Mouse (Mus musculus): ENCODE results near the gene Ap1s2. TPM values are rescaled to one million over a fixed set of nuclear protein-coding genes. Genes with fewer than 3 reads are reported as not detected.

The Ap1s2 gene
- 241 and 251 TPM in 2 replicates for polyA plus RNA-seq (2012; ENCODE audit: insufficient read depth, insufficient read length, missing spikeins)

DNA sequence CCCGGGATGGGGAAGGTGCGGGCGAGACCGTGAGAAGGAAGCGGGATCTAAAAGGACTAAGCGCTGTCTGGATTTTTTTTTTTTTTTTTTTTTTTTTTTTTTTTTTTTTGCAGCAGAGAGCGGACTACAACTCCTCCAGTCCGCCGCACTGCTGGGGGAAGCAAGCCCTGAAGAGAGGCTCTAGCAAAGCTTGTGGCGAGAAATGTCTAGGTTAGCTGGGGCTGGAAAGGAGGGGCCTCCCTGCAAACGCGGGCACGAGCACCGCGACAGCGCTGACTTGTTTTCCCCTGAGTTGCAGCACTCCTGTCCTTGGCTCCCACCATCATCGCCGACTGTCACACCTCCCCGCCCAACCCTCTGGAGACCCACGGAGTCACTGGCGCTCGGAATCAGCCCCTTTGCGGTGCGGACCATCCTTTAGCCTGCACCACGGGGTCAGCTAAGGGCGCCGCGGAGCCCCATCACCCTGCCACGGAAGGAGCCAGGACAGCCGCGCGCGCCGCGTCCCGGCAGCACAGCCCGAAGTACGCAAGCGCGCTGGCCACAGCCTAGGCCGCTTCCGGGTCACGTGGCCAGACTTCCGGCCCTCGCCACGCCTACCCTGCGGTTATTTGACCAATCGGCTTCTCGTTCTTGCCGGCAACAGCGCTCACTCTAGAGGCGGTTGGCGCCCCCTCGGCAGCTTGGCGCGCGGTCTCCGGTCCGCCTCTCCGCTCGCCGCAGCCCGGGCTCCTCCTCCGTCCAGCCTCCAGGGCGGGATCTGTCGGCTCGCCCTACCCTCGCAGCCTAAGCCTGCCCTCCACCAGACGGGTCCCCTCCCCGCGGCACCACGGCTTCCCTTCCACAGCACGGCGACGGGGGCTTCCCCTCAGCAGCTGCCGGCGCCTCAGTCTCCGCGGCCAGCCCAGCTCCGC is at the start of gene Ap1s2:
Gene Ap1s2 (plus strand): TSS at position 681 of the 914 bp plus-strand sequence.
- Histone ChIP-seq H3K4me1 (ENCODE audit: control insufficient read depth, insufficient read depth, low read length) (no peaks in the 10 kb centered on the region; the same call in 1 of the 2 replicates), H3K4me3 (ENCODE audit: insufficient read depth, low read length) (peak within 1 kb of the TSS; percentile 73), H3K27ac (ENCODE audit: insufficient read depth, low read depth, low read length) (peak within 1 kb of the TSS; percentile 72)
- no peak for TF ChIP-seq CTCF (IDR thresholded peaks at IDR 0.05; ENCODE audit: low read depth, low read length)
- TF ChIP-seq POLR2A (IDR thresholded peaks at IDR 0.05; ENCODE audit: borderline replicate concordance, low read depth, low read length), result no peak

DNA sequence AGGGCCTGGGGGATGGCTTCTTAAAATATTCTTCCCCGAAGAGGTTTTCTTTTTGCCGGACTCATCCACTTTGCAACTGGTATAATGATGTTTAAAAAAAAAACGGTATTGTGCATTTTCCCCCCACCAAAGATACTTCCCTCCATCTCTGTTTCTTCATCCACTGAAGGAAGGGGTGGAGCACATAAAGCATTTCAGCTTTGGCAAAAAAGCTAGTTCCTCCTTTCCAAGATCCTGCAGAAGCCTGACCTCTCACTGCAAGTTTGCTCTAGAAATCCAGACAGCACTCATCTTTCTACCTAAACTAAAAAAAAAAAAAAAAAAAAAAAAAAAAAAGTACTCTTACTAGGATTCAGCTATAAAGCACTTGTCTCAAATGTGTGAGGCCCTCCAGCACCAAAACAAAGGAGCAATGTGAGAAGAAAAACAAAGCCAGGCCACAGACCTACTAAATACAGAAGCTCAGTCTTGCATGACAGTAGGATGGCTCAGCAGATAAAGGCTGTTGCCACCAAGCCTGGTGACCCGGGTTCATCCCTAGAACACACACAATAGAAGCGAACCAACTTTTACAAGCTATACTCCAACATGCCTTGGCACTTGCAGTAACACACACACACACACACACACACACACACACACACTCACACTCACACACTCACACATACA is 41.0 kb upstream of the Ap1s2 start:
- TF ChIP-seq CTCF (IDR thresholded peaks at IDR 0.05; ENCODE audit: low read depth, low read length) (no peak), POLR2A (IDR thresholded peaks at IDR 0.05; ENCODE audit: borderline replicate concordance, low read depth, low read length) (no peak)
- peaks cover 15% of the 10 kb centered on the region for H3K4me1 ChIP-seq (ENCODE audit: control insufficient read depth, insufficient read depth, low read length)

GRCm38 (mm10) chrX:163868659-163869278 is 40.0 kb upstream of the Ap1s2 start:
- H3K4me3 ChIP-seq (ENCODE audit: insufficient read depth, low read length), result no peak overlapping the region
- peak overlapping the region; percentile 76 for H3K27ac ChIP-seq (ENCODE audit: insufficient read depth, low read depth, low read length)

More for the DNA sequence above, 41.0 kb upstream of the Ap1s2 start:
- Histone ChIP-seq H3K4me3 (ENCODE audit: insufficient read depth, low read length) (no peak overlapping the region), H3K27ac (ENCODE audit: insufficient read depth, low read depth, low read length) (peak overlapping the region; percentile 76)

GRCm38 (mm10) chrX:163875932-163876331 is 32.9 kb upstream of the Ap1s2 start:
- Histone ChIP-seq H3K4me1 (ENCODE audit: control insufficient read depth, insufficient read depth, low read length) (peaks cover 13% of the 10 kb centered on the region), H3K27ac (ENCODE audit: insufficient read depth, low read depth, low read length) (no peak overlapping the region), H3K4me3 (ENCODE audit: insufficient read depth, low read length) (no peak overlapping the region)
- TF ChIP-seq POLR2A (IDR thresholded peaks at IDR 0.05; ENCODE audit: borderline replicate concordance, low read depth, low read length) (no peak), CTCF (IDR thresholded peaks at IDR 0.05; ENCODE audit: low read depth, low read length) (no peak)

More at GRCm38 (mm10) chrX:163868659-163869278, 40.0 kb upstream of the Ap1s2 start:
- H3K4me1 ChIP-seq (ENCODE audit: control insufficient read depth, insufficient read depth, low read length), result peaks cover 15% of the 10 kb centered on the region
- no peak for TF ChIP-seq CTCF (IDR thresholded peaks at IDR 0.05; ENCODE audit: low read depth, low read length)
- TF ChIP-seq POLR2A (IDR thresholded peaks at IDR 0.05; ENCODE audit: borderline replicate concordance, low read depth, low read length), result no peak

DNA sequence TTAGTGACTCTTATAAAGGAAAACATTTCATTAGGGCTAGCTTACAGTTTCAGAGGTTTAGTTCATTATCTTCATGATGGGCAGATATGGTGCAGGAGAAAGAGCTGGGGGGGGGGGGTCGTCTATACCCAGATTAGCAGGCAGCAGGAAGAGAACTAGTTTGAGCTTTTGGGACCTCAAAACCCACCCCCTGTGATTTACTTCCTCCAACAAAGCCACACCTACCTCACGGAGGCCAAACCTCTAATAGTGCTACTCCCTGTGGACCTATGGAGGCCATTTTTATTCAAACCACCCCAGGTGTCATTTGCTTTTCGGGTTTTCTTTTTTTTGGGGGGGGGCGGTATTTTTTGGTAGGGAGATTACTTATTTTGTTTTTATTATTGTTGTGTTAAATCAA is 32.2 kb upstream of the Ap1s2 start:
- Histone ChIP-seq H3K4me3 (ENCODE audit: insufficient read depth, low read length) (no peak overlapping the region), H3K27ac (ENCODE audit: insufficient read depth, low read depth, low read length) (no peak overlapping the region), H3K4me1 (ENCODE audit: control insufficient read depth, insufficient read depth, low read length) (peaks cover 13% of the 10 kb centered on the region)
- TF ChIP-seq CTCF (IDR thresholded peaks at IDR 0.05; ENCODE audit: low read depth, low read length) (no peak), POLR2A (IDR thresholded peaks at IDR 0.05; ENCODE audit: borderline replicate concordance, low read depth, low read length) (no peak)

- peaks cover 13% of the 10 kb centered on the region for H3K4me1 ChIP-seq (ENCODE audit: control insufficient read depth, insufficient read depth, low read length)
- H3K27ac ChIP-seq (ENCODE audit: insufficient read depth, low read depth, low read length), result no peak overlapping the region
- no peak overlapping the region for H3K4me3 ChIP-seq (ENCODE audit: insufficient read depth, low read length)
- no peak for TF ChIP-seq CTCF (IDR thresholded peaks at IDR 0.05; ENCODE audit: low read depth, low read length)
Measured at GRCm38 (mm10) chrX:163879039-163879438, 29.8 kb upstream of the Ap1s2 start.

DNA sequence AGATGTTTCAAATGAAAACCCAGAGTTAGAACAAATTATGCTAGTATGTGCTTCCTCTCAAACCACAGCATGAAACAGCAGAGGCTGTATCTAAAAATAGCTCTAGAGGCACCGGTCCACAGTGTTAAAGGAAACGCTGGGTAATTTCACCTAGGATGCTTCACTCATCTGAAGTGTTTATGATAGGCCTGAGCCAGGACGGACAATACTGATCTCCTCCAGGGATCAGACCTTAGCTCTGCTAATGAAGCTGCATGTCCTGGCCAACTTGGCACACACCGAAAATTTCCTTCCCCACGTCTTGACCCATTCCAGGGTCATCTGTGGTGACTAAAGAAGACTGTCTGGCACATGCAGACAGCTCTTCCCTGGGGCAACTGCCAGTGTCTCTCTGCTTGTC is 29.4 kb upstream of the Ap1s2 start:
- Histone ChIP-seq H3K4me3 (ENCODE audit: insufficient read depth, low read length) (no peak overlapping the region), H3K27ac (ENCODE audit: insufficient read depth, low read depth, low read length) (peak overlapping the region; percentile 30), H3K4me1 (ENCODE audit: control insufficient read depth, insufficient read depth, low read length) (peaks cover 13% of the 10 kb centered on the region)
- TF ChIP-seq CTCF (IDR thresholded peaks at IDR 0.05; ENCODE audit: low read depth, low read length) (no peak), POLR2A (IDR thresholded peaks at IDR 0.05; ENCODE audit: borderline replicate concordance, low read depth, low read length) (no peak)

- no peak overlapping the region for H3K27ac ChIP-seq (ENCODE audit: insufficient read depth, low read depth, low read length)
- no peaks in the 10 kb centered on the region for H3K4me1 ChIP-seq (ENCODE audit: control insufficient read depth, insufficient read depth, low read length)
- no peak overlapping the region for H3K4me3 ChIP-seq (ENCODE audit: insufficient read depth, low read length)
- TF ChIP-seq POLR2A (IDR thresholded peaks at IDR 0.05; ENCODE audit: borderline replicate concordance, low read depth, low read length) (no peak), CTCF (IDR thresholded peaks at IDR 0.05; ENCODE audit: low read depth, low read length) (no peak)
Measured at GRCm38 (mm10) chrX:163885539-163885981, 23.3 kb upstream of the Ap1s2 start.

DNA sequence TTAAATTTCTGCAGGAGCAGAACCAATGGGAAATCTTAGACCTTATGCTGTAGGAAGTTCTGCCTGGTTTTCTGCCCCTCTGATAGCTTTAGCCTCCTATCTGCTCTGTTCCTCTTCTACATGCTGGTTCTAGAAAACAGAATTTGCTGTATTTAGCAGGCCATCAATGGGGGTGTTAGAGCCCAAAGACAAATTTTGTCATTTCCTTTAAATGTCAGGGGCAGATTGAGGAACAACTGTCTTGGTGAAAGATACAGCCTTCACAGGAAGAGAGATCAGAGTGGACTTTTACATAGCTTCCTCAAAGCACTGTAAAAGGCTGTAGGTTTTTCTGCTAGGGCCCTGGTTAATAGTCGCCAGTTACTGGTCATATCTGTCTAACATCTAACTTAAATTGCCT is 11.5 kb upstream of the Ap1s2 start:
- Histone ChIP-seq H3K4me1 (ENCODE audit: control insufficient read depth, insufficient read depth, low read length) (peaks cover 15% of the 10 kb centered on the region), H3K4me3 (ENCODE audit: insufficient read depth, low read length) (no peak overlapping the region), H3K27ac (ENCODE audit: insufficient read depth, low read depth, low read length) (peak overlapping the region; percentile 70)
- TF ChIP-seq POLR2A (IDR thresholded peaks at IDR 0.05; ENCODE audit: borderline replicate concordance, low read depth, low read length), result no peak
- no peak for TF ChIP-seq CTCF (IDR thresholded peaks at IDR 0.05; ENCODE audit: low read depth, low read length)
